Mouse (Mus musculus) monocyte, adult 2 months (primary cell): ENCODE results near the gene Itpkc.
"Not testable (repeated sequence)": the region's sequence is repeated elsewhere in the genome, so short reads cannot be mapped to it uniquely, and the experiment has no call there.

ENCODE experiments used
- DNase-seq, 2 experiments: peaks; one replicate each; pipeline ENCODE4 v3.0.0; 2022; ENCODE audit warnings: low spot score in 2 of 2, low read depth in 1 of 2

Itpkc gene

DNA sequence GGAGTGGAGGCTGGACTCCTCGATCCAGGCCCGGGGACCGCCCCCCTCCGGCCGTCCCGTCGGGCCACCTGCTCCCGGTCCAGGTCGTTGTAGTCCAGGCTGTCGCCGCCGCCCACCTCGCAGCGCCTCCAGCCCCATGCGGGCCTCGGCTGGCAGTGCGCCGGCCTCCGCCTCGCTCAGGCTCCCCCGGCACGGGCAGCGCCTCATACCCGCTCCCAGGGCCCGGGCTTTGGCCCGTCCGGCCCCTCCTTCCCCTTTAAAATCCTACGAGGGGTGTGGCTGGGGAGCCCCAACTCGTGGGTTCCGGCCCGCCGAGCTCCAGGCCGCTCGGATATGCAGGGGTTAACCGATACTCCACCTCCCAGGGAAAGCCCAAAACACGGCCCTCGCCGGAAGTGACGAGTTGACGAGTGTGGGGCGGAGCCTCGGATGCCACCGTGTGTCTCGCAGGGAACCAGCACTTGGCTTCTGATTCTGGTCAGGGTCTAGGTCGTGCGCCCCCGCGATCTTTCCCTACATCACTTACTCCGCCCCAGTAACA is at the start of gene Itpkc:
Gene Itpkc, minus strand, starts transcription at position 381 of the 541 bp plus-strand sequence.
- peak; percentile 84 to 89 for DNase-seq

DNA sequence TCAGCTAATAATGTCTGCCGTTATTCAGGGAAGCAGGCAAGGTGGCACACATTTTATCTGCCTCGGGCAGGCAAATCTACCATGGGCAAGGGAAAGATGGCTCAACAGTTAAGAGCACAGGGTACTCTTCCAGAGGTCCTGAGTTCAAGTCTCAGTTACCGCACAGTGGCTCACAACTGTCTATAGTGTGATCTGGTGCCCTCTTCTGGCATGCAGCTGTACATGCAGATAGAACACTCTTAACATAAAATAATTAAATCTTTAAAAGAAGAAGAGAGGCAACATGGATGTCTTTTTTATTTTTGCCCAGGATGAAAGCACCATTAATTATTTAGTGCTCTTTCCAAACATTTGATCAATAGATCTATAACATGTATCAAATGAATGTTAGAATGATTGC is 48.7 kb upstream of the Itpkc start:
- DNase-seq = no peak

DNA sequence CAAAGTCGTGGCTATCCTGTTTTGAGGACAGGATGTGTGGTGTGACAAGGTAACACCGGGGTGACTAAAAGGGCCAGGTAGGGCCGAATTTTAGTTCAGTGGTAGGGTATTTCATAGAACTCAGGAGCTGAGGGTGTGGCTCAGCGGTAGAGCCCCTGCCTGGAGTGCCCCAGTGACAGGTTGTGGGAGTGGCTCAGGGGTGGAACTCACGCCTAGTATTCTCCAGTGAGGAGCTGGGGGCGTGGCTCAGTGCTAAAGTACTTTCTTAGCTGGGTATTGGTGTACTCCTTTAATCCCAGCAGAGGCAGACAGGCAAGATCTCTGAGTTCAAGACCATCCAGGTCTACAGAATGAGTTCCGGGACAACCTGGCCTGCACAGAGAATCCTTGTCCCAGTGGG is 47.6 kb upstream of the Itpkc start:
- no peak for DNase-seq

DNA sequence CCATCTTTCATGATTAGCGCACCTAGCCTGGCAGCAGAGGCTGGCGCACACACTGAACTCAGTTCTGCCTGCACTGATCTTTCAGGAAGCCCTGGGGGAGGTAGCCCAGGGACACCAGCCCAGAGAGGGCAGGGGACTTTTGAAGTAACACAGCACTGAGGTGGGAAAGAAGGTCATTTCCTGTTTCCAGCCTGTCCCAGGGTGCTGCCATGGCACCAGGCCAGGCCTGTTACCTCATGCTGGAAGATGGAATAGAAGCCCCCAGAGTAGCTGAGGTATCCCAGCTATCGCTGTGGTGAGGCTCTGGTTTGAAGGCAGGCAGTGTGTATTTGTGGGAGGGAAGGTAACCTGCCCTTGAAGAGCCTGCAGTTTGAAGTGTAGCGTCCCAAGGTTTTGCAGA is 46.5 kb upstream of the Itpkc start:
- DNase-seq = no peak

DNA sequence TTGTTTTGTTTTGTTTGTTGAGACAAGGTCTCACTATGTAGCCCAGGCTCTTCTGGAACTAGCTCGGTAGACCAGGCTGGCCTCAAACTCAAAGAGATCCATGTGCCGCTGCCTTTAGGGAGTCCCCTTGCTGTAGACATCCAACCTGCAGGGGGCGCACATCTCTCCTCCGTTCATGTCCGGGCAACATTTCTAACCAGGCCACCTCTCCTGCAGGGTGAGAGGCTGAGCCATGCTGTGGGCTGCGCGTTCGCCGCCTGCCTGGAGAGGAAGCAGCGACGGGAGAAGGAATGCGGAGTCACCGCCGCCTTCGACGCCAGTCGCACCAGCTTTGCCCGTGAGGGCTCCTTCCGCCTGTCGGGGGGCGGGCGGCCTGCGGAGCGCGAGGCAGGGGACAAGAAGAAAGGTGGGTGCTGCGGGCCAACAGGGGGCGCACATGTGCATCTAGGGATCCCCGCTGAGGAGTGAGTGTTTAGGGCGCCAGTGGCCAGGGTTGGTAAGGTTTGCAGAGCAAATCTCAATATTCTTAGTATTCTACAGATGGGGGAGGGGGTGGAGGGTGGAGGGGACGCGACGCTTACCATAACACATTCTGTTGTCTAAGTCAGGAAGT is 45.4 kb upstream of the Itpkc start:
- no peak for DNase-seq

DNA sequence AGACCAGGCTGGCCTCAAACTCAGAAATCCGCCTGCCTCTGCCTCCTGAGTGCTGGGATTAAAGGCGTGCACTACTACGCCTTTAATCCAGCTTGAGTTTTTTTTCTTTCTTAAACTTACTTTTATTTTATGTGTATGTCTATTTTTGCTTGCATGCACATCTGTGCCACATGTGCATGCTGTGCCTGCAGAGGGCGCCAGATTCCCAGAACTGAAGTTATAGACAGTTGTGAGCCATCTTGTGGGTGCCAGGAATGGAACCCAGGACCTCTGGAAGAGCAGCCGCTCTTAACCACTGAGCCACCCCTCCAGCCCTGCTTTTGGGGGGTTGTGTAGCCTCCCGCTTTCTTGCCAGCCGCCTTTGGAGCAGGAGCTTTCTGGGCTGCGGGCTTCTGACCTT is 43.0 kb upstream of the Itpkc start:
- no peak for DNase-seq

DNA sequence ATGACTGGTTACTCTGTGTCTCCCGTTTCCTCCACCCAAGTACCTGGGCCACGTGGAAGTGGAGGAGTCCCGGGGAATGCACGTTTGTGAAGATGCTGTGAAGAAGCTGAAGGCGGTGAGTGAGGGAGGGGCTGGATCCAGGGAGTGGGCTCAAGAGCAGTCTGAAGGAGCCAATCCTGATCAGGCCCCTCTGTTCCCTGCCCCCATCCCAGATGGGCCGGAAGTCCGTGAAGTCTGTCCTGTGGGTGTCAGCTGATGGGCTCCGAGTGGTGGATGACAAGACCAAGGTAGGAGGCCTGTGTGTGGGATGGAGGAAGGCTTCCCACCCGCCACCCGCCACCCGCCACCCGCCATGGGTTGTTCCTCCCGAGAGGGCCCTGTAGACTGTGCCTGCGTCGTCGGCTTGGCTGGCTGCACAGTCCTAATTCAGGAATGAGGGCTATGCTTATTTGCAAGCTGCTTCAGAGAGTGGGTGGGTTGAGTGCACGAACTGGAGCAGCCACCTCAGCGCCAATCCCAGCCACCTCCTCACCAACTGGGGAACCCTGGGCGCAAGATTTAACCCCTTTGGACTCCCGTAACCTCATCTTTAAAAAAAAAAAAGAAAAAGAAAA is 38.2 kb upstream of the Itpkc start:
- no peak for DNase-seq

DNA sequence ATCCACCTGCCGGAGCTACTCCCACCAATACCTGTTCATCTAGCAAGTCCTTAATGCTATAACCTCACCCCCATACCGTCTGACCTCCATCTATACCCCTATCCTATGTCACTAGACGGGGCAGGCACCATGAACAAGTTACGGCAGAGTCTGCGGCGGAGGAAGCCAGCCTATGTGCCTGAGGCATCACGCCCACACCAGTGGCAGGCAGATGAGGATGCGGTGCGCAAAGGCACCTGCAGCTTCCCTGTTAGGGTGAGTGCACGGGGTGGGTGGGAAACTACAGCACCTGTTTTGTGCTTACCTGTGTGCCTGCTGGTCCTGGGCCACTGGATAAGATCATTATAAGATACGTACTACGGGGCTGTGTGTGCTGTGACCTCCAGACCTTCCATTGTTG is 36.3 kb upstream of the Itpkc start:
- no peak for DNase-seq

DNA sequence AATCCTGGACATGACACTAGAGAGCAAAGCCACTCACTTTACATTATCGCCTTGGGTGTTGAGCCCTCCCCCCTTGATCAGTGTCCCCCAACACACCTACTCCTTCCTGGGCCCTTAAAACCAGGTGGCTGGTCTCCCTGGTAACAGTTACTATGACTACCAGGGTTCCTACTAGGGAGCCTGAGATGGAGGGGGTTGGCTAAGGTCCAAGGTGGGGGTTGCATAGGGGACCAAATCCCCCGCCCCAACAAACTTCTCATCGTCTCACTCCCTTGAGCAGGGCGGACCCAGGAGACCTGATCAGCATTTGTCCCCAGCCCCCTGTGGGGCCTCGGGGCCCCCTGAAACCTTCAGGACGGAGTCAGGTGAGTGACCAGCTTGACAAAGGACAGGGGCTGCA is 33.4 kb upstream of the Itpkc start:
- DNase-seq = no peak

DNA sequence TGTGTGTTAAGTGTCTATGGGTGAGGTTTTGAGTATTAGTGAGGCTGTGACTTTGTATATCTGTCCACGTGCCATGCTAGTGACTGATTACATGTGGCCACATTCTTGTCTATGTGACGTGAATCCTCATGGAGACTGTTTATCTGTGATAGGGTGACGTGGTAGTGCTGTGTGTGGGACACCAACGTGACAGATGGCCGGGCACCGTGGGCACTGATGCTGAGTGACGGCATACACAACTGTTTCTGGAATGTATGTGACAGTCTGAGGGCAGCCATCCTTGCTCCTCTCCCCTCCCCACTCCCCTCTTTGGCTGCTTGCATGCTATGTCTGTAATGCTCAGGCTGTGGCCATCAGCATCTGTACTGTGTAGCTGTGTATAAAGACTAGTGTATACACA is 32.4 kb upstream of the Itpkc start:
- DNase-seq = no peak

DNA sequence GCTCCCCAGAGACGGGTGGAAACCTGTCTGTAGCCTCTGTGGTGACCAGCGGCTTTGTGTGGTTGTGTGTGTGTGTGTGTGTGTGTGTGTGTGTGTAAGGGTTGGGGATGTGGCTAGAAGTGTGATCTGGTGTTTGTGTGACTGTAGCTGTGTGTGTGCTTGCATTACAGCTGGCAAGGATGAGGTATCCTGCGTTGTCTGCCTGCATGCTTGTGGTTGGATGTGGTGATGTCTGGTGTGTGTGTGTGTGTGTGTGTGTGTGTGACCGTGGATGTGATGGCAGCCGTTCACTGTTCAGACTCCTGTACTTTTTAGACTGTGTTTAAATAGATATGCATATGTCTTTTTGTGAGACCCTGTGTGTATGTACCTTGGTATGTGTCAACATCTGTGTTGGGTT is 31.3 kb upstream of the Itpkc start:
- no peak for DNase-seq

DNA sequence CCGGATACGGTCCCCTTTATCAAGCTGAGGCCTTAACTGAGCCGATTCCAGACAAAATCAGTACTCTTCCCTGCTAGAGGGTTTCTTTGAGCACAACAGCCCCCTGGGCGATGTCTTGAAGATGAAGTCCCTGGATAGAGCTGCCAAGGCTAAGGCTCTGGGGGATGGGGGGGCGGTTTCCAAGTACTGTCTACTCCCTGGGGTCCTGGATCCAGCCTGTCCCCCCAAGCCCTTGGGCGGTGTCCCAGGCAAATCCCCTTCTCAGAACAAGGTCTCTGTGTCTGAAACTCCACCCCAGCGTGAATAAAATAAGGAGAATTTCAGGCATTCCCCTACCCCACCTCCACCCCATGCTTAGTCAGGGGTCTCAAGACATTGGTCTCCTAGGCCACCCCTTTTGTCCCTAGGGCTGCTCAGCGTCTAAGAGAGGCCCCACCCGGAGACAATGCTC is 30.8 kb upstream of the Itpkc start:
- DNase-seq = no peak

DNA sequence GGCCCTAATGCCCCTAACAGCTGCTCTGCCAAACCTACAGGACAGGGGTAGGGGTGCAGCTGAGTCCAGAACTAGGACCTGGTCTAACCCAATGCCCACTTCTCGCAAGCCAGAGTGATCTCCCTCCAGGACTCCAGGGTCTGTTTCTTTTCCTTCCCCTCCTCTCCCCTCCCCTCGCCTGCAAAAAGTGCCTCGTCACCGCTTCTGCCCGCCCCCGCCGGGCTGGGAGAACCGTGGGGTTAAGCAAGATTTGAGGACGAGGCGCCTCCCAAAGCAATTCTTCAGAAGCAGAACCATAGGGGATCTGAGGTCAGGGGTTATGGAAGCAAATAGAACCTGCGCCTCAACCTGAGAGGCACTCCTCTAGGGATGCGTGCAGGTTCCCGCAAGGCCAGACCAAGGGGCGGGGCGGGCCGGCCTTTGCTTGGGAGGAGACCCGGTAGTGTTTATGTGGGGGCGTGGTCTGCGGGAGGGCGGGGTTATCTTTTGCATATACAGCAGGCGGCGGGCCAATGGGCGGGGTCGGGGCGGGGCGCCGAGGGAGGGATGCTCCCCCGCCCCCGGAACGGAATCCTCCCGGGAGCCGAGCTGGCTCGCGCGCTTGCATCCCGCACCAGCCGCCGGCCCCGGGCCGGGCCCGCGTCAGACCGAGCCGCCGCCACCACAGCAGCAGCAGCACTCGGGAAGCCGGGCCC is 29.9 kb upstream of the Itpkc start, which contains the start of gene Numbl:
Gene Numbl, plus strand, starts transcription at position 229 of the 695 bp plus-strand sequence.
- peak; percentile 53 to 80 for DNase-seq

DNA sequence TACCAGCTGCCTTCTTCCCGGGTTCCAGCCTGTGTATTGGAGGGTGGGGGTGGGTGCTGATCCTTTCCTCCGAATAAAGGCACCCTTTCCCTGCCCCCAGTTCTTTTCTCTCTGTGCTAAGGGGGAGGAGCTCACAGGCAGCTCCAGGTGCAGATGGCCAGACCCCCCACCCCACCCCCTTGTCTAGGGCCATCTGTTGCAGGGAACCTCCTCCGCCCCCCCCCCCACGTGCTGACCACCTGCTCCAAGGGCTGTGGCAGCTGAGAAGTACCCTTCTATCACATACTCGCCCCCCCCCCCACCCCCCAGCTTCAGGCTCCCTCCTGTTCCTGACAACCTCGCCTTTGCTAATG is 29.4 kb upstream of the Itpkc start:
- no peak for DNase-seq

DNA sequence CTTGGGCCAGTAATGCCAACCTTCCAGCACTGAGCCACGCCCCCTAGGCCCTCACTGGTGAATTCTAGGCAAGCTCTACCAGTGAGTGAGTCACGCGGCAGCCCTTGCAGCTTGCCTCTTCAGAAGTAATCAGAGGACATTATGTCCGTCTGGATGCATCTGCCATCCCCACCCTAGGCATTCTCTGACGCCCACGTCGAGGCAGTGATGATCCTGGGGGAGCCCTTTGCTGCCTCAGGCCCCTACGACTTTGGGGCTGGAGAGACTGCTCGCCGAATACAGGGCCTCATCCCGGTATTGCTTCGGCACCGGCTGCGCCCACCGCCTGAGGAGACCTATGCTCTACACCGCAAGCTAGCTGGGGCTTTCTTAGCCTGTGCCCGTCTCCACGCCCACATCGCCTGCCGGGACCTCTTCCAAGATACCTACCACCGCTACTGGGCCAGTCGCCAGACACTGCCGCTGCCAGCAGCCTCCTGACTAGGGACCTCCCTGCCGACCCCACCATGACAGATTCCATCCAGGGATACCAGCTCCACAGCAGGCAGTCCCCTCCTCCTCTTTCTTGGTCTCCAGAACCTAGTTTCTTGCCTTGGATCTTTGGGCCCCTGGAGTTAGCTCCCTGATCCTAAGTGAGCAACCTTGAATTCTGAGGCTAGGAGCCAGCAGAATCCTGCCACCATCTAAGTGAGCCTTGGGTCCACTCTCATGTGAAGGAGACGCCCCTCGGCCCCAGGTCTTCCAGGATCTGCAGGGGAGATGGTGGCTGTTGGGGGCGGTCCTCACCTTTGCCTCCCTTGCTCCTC is 28.8 kb upstream of the Itpkc start:
- DNase-seq = no peak

DNA sequence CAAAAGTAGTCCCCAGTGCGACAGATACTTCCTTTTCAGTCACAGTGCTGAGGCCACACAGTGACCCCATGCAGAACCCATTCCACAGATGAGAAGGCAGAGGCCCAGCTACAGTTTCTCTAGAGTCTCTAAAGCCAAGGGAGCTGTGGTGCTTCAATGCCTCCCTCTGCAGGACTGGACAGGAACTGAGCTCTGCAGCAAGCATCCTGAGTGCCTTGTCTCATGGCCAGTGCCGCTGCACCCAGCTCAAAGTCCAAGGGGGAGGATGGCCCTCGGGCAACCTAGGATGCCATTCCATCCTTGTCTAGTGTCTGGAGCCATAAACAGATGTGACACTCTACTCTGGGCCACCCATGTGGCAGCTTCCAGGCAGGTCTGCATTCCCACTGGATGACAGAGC is 27.3 kb upstream of the Itpkc start:
- no peak for DNase-seq

DNA sequence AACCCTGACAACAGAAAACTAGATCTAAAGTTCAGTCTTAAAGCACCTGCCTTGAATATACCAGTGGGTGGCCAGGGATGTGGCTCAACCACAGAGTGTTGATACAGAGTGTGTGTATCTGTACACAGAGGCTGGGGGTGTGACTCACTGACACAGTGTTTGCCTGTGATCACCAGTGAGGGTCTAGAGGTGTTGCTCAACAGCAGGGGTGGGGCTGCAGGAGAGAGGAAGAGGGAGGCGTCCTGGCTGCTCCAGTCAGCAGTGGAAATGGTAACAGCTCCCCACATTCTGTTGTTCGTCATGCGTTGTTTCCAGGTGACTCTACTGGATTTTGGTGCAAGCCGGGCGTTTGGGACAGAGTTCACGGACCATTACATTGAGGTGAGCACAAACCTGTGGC is 23.5 kb upstream of the Itpkc start:
- DNase-seq = no peak

DNA sequence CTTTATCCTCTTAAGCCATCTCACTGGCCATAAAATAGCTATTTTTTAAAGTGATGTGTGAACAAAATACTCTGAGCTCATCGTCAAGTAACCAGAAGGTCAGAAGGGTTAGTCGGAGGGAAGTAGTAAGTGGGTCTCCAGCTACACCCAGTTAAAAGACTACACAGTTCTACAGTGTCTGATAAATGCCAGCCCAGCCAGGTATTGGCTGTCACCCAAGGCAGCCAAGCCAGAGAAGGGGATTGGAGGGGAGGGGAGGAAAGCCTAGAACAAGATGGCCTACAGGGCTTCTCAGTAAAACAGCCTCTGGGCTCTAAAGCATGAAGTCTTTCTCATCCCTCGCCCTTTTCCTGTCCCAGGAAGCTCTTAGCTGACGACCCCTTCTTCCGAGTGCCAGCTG is 21.5 kb upstream of the Itpkc start:
- DNase-seq = no peak

DNA sequence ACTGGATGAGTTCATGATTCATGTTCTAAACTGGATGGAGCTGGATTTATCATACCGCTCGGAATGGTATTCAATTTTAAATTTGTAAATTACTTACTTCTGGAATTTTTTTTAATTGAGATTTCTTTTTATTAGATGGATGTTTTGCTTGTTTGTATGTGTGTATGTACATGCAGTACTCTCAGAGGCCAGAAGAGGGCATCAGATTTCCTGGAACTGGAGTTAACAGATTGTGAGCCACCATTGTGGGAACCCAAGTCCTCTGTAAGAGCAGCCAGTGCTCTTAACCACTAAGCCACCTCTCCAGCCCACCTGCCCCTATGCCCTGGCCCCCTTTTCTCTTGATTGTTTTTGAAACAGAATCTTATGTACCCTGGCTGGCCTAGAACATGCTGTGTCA is 20.7 kb upstream of the Itpkc start:
- DNase-seq = no peak

DNA sequence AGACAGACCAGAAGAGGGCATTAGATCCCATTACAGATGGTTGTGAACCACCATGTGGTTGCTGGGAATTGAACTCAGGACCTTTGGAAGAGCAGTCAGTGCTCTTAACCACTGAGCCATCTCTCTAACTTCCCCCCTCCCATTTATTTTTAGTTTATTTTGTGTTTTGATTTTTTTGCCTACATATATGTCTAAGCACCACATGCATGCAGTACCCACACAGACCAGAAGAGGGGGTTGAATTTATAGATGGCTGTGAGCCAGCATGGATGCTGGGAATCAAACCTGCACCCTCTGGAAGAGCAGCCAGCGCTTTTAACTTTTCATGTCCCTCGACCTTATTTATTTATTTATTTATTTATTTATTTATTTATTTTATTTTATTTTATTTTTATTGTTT is 15.6 kb upstream of the Itpkc start:
- DNase-seq = not testable (repeated sequence)

DNA sequence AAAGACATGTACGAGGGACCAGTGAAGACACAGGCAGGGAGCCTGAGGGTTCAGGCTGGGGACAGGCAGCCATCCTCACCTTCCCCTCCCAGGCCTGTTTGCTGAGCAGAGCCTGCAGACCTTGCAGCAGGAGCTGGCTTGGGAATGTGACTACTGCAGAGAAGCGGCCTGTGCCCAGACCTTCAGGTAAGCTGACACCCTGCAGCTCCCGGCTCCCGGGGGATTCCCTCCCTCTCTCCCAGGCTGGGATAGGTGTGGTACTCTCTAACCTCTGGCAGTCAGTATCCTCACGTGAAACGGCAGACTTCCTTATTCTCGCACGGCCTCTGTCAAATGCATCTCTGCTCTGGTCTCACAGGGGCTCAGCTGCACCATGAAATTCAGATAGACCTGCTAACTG is 14.8 kb upstream of the Itpkc start:
- no peak for DNase-seq

DNA sequence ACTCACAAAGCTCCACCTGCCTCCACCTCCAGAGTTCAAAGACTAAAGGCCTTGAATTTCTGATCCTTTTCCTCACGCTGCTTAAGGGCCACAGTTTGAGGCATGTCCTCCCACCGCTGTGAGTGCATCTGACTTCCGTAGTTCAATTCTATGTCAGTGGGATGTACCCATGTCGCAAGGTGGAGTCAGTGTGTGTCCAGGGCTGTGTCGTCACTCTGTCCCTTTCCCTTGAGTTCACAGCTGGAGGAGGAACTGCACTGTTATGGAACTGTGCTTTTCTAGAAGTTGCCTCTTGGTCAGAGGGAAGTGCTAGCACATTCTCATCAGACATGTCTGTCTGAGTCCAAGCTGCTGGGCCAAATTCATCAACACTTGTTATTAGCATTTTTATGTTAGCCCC is 10.1 kb upstream of the Itpkc start:
- peak in 1 of 2 experiments; percentile 29 for DNase-seq
